Mouse (Mus musculus) liver, embryonic 15.5 days (tissue): ENCODE data around the gene Atg14. TPM values are rescaled to one million over a fixed set of nuclear protein-coding genes. Genes with fewer than 3 reads are reported as not detected.
A peak's percentile ranks its signal among the peaks of the same experiment; 100 is the strongest.

Experiments
- ATAC-seq: fragments of 200-750 bp; cut with Nextera tagmentation; 2 replicates; pipeline ENCODE4 v1.8.0; 2017; ENCODE audit warnings: moderate number of reproducible peaks, mild to moderate bottlenecking, moderate library complexity; ENCODE audit not compliant: insufficient read depth
- H3K27ac ChIP-seq: fragments of 300-500 bp; sonication (generic); replicated peaks from 2 replicates; pipeline ENCODE4 v1.5.1; 2015; ENCODE audit warnings: mild to moderate bottlenecking, inconsistent platforms
- H3K27me3 ChIP-seq: fragments of 300-500 bp; sonication (generic); 2 replicates; pipeline ENCODE4 v1.6.1; 2015; ENCODE audit warnings: mild to moderate bottlenecking, inconsistent platforms
- H3K36me3 ChIP-seq: fragments of 300-500 bp; sonication (generic); replicated peaks from 2 replicates; pipeline ENCODE4 v1.6.1; 2015; ENCODE audit warnings: moderate library complexity, mild to moderate bottlenecking, inconsistent platforms
- H3K4me1 ChIP-seq: fragments of 300-500 bp; sonication (generic); replicated peaks from 2 replicates; pipeline ENCODE4 v1.6.1; 2015; ENCODE audit warnings: inconsistent platforms
- H3K4me2 ChIP-seq: fragments of 300-500 bp; sonication (generic); 2 replicates; pipeline ENCODE4 v1.6.1; 2015; ENCODE audit warnings: moderate library complexity, mild to moderate bottlenecking, inconsistent platforms
- H3K4me3 ChIP-seq: fragments of 300-500 bp; sonication (generic); replicated peaks from 2 replicates; pipeline ENCODE4 v1.5.1; 2015; ENCODE audit warnings: mild to moderate bottlenecking, inconsistent platforms
- H3K9ac ChIP-seq: fragments of 300-500 bp; sonication (generic); 2 replicates; pipeline ENCODE4 v1.6.1; 2015; ENCODE audit warnings: moderate library complexity, mild to moderate bottlenecking, inconsistent platforms
- H3K9me3 ChIP-seq: fragments of 300-500 bp; sonication (generic); replicated peaks from 2 replicates; pipeline ENCODE4 v1.6.1; 2016; ENCODE audit warnings: inconsistent platforms
- WGBS: fragments of 180-500 bp; shearing (Covaris S2); methylation state at CpG from one replicate; pipeline ENCODE4 v1.1.7; 2015; ENCODE audit warnings: mixed read lengths; ENCODE audit not compliant: insufficient replicate concordance; 5-methylcytosine and 5-hydroxymethylcytosine counted together
- polyA plus RNA-seq: library from polyadenylated mRNA; unstranded; fragments of >200 nt; fragmentation: Nextera tagmentation; extraction: Ambion mirVana; gene quantifications from 2 replicates; pipeline ENCODE4 v1.2.1, GENCODE M21; 2015

Gene Atg14
- polyA plus RNA-seq, 1 experiment from 2014 or later: 7.4 TPM

DNA sequence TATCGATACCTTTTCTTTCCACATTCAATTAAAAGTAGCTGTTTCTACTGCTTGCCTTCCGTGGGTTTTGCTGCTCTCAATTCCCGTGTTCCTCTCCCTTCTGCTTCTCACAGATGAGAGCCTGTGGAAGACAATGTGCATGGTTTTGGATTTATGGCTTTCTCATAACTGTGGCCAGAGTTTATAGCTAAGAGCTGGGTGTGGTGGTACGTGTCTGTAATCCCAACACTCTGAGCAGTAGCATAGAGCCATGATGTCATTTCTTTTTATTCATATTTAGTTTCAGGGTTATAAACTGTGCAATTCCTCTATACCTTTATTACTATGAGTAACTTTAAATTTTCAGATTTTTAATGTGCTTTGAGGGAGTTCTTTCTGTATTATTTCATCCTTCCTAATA is 60.2 kb downstream of the Atg14 start:
- Histone ChIP-seq H3K4me1 (peaks cover 42% of the 10 kb centered on the region), H3K9me3 (no peaks in the 10 kb centered on the region), H3K4me3 (no peak overlapping the region), H3K36me3 (peaks cover 46% of the 10 kb centered on the region), H3K4me2 (no peak overlapping the region), H3K27ac (no peak overlapping the region), H3K9ac (no peak overlapping the region), H3K27me3 (no peaks in the 10 kb centered on the region)
- no peak for ATAC-seq
- 80% methylated on average over 4 of the region's 4 CpGs for WGBS

- Histone ChIP-seq H3K4me1 (peaks cover 28% of the 10 kb centered on the region), H3K27ac (no peak overlapping the region), H3K9ac (no peak overlapping the region), H3K4me2 (no peak overlapping the region), H3K9me3 (no peaks in the 10 kb centered on the region), H3K36me3 (peaks cover 48% of the 10 kb centered on the region), H3K27me3 (no peaks in the 10 kb centered on the region), H3K4me3 (no peak overlapping the region)
- ATAC-seq: no peak
Measured at GRCm38 (mm10) chr14:47508035-47508434, 62.4 kb downstream of the Atg14 start.

DNA sequence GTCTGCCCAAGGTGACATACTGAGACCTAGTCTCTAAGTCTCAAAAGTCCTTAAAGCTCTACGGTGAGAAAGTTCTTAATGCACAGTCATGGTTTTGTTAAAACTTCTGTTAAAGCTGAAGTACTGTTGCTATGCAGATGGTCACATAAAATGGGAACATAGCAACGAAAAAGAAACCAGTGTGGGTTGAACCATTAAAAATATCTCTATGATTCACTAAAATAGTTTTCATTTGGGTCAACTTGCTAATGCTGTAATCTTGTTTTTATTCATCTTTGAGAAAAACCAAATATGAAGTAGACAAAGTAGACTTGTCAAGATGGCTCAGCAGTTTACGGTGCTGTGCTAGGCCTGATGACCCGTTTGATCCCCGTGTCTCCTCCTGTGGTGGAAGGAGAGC is 63.8 kb downstream of the Atg14 start:
- Histone ChIP-seq H3K27me3 (no peaks in the 10 kb centered on the region), H3K36me3 (peaks cover 50% of the 10 kb centered on the region), H3K9ac (no peak overlapping the region), H3K9me3 (no peaks in the 10 kb centered on the region), H3K4me2 (no peak overlapping the region), H3K4me3 (no peak overlapping the region), H3K27ac (no peak overlapping the region), H3K4me1 (peaks cover 21% of the 10 kb centered on the region)
- ATAC-seq: no peak
- WGBS: 90% methylated on average over 5 of the region's 5 CpGs

- peaks cover 10% of the 10 kb centered on the region for H3K4me1 ChIP-seq
- H3K36me3 ChIP-seq: peaks cover 63% of the 10 kb centered on the region
- H3K27me3 ChIP-seq: no peaks in the 10 kb centered on the region
- no peak overlapping the region for H3K4me3 ChIP-seq
- 79% methylated on average over 3 of the region's 3 CpGs for WGBS
- no peak overlapping the region for H3K4me2 ChIP-seq
- ATAC-seq: no peak
- H3K9me3 ChIP-seq: no peaks in the 10 kb centered on the region
- H3K27ac ChIP-seq: no peak overlapping the region
- H3K9ac ChIP-seq: no peak overlapping the region
Measured at GRCm38 (mm10) chr14:47504036-47504435, 66.4 kb downstream of the Atg14 start.

DNA sequence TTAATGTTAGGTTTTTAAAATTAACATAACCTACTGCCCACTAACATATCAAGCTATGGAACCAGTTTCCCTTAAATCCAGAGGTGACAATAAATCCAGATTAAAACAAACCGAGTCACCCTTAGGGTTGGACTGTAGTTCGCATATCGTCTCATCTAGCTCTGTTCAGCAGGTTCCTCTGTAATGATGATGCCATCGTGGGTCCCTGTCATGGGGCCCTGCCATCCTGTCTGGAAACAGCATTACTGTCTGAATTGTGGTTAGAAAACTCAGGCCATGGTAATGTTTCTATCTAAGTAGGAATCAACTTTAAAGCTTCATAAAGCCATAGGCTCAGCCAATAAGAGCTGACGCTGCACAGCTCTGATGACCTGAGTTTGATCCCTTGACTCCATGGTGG is 71.8 kb downstream of the Atg14 start:
- Histone ChIP-seq H3K27ac (no peak overlapping the region), H3K27me3 (no peaks in the 10 kb centered on the region), H3K36me3 (peaks cover 27% of the 10 kb centered on the region), H3K4me3 (no peak overlapping the region), H3K4me2 (no peak overlapping the region), H3K9me3 (no peaks in the 10 kb centered on the region), H3K9ac (no peak overlapping the region), H3K4me1 (peaks cover 33% of the 10 kb centered on the region)
- WGBS: 53% methylated on average over 5 of the region's 5 CpGs
- no peak for ATAC-seq

GRCm38 (mm10) chr14:47497166-47497565 is 73.3 kb downstream of the Atg14 start:
- no peak overlapping the region for H3K9ac ChIP-seq
- 0 out of 2 replicates have a peak overlapping the region, but pooled peaks have one; percentile 9 for H3K27ac ChIP-seq
- H3K4me1 ChIP-seq: peaks cover 38% of the 10 kb centered on the region
- H3K36me3 ChIP-seq: peaks cover 33% of the 10 kb centered on the region
- H3K4me3 ChIP-seq: no peak overlapping the region
- no peak for ATAC-seq
- 62% methylated on average over 3 of the region's 3 CpGs for WGBS
- no peaks in the 10 kb centered on the region for H3K27me3 ChIP-seq
- H3K9me3 ChIP-seq: no peaks in the 10 kb centered on the region
- no peak overlapping the region for H3K4me2 ChIP-seq

DNA sequence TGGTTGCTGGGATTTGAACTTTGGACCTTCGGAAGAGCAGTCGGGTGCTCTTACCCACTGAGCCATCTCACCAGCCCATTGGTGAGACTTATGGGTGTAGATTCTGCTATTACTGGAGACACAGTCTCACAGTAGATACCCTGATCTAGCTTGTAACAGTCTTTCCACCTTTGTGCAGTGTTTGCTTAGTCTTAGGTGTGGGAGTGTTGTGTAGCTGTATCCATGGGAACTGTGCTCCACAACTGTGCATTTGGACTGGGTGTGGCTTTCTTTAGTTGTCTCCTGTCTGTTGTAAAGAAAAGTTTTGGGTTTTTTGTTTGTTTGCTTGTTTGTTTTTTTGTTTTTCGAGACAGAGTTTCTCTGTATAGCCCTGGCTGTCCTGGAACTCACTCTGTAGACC is 74.5 kb downstream of the Atg14 start:
- no peaks in the 10 kb centered on the region for H3K9me3 ChIP-seq
- ATAC-seq: peak; percentile 35; the same call in 1 of the 2 replicates
- WGBS: 85% methylated on average over 3 of the region's 3 CpGs
- no peaks in the 10 kb centered on the region for H3K27me3 ChIP-seq
- no peak overlapping the region for H3K27ac ChIP-seq
- no peak overlapping the region for H3K4me2 ChIP-seq
- no peak overlapping the region for H3K4me3 ChIP-seq
- peaks cover 23% of the 10 kb centered on the region for H3K36me3 ChIP-seq
- H3K4me1 ChIP-seq: peaks cover 38% of the 10 kb centered on the region
- no peak overlapping the region for H3K9ac ChIP-seq

DNA sequence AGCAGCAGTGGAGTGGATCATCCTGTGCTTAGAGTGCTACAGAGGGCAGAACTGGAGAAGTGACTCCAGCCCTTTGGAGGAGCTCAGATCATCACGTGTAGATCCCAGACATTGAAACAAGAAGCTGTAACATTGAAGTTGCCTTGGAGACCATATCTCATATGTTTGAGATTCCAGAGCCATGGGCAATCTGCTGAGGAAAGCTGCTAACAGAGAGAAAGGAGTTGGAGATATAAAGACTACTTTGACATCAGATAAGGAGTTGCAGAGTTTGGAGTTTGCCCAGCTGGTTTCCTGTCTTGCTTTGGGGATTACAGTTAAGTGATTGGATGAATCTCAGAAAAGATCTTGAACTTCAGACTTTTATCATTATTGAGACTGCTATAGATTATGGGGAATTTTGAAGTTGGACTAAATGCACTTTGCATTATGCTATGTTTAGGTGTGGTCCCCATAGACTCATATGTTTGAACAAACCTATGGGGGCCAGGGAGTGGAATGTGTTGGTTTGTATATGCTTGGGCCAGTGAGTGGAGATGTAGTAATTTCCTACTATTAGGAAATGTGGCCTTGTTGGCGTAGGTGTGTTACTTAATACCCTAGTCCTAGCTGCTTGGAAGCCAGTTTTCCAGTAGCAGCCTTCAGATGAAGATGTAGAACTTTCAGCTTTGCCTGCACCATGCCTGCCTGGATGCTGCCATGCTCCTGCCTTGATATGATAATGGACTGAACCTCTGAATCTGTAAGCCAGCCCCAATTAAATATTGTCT is 76.7 kb downstream of the Atg14 start:
- H3K27ac ChIP-seq: no peak overlapping the region
- no peaks in the 10 kb centered on the region for H3K27me3 ChIP-seq
- no peak overlapping the region for H3K4me2 ChIP-seq
- 77% methylated on average over 2 of the region's 2 CpGs for WGBS
- no peaks in the 10 kb centered on the region for H3K9me3 ChIP-seq
- H3K9ac ChIP-seq: no peak overlapping the region
- H3K4me1 ChIP-seq: peaks cover 56% of the 10 kb centered on the region
- ATAC-seq: no peak
- H3K36me3 ChIP-seq: peaks cover 19% of the 10 kb centered on the region
- no peak overlapping the region for H3K4me3 ChIP-seq

Other genes starting within 250 kb of the Atg14 start
- gene Lgals3, start 202.9 kb downstream of the Atg14 start, polyA plus RNA-seq: 43.1 and 47.0 TPM in 2 replicates
- 50.8 and 51.3 TPM in 2 replicates for gene Dlgap5, start 152.2 kb downstream of the Atg14 start, polyA plus RNA-seq
- gene Fbxo34, start 120.2 kb downstream of the Atg14 start, polyA plus RNA-seq: 40.4 and 46.5 TPM in 2 replicates
- gene Ktn1, start 77.8 kb upstream of the Atg14 start, polyA plus RNA-seq: 8.2 and 8.7 TPM in 2 replicates